Mouse (Mus musculus): ENCODE measurements around the gene Gpm6a. TPM values are rescaled to one million over a fixed set of nuclear protein-coding genes. Genes with fewer than 3 reads are reported as not detected.

Gpm6a gene
- polyA plus RNA-seq (2012; rRNA removed): 615 and 642 TPM in 2 replicates

DNA sequence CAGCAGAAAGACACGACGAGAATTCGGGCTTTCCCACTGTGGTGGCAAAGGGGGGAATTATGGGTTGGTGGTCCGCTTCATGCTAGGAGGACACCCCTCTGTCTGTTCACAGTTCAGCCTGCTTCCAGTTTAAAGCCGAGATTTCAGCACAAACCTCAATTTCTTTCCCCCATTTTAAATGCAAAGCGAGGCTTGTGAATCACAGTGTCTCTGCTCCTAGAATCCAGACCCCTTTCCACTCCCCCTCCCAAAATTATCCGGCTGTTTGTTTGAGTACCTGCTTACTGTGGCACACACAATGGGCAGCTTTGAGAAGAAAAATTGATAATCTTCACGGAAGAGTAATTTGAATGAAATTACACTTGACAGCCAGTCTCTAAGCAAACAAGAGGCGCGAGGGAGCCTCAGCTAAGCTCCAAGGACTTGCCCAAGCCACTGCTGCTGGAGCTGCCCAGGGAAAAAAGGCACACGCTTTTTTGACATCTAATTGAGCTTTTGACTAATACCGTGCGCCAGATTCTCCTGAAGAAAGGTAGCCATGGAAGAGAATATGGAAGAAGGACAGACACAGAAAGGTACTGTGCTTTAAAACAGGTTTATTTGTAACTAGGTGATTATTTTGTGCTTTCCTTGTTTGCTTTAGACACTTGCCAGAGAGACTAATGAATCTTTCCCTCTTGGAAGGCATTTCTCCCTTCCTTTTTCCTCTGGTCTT, at the start of gene Gpm6a:
Gene Gpm6a, plus strand, starts transcription at position 103 of the 715 bp plus-strand sequence.

Other genes starting within 250 kb of the Gpm6a start
- 18.0 and 19.8 TPM in 2 replicates for gene Wdr17, start 67.7 kb upstream of the Gpm6a start, polyA plus RNA-seq (2012; rRNA removed)